Mouse (Mus musculus) mesoderm, embryonic 11.5 days (tissue): ENCODE measurements around the gene Arih1.
A peak's percentile ranks its signal among the peaks of the same experiment; 100 is the strongest.
"Not testable (repeated sequence)": the region's sequence is repeated elsewhere in the genome, so short reads cannot be mapped to it uniquely, and the experiment has no call there.

Experiments used
- DNase-seq: peaks from one replicate; pipeline ENCODE4 v3.0.0-alpha.2; 2012; ENCODE audit warnings: low read depth, low spot score

Arih1 gene

GRCm38 (mm10) chr9:59458997-59459510 is 27.4 kb downstream of the Arih1 start:
- DNase-seq = peak; percentile 12

- no peak for DNase-seq
These were observed 28.0 kb downstream of the Arih1 start for GRCm38 (mm10) chr9:59458416-59458815.

- no peak for DNase-seq
These were observed 28.7 kb downstream of the Arih1 start for GRCm38 (mm10) chr9:59457671-59458070.

- DNase-seq = no peak
These were observed 30.9 kb downstream of the Arih1 start for GRCm38 (mm10) chr9:59455404-59456068.

- DNase-seq = no peak
These were observed 52.7 kb downstream of the Arih1 start for GRCm38 (mm10) chr9:59433729-59434128.

GRCm38 (mm10) chr9:59431626-59432025 is 54.8 kb downstream of the Arih1 start:
- DNase-seq = no peak

- no peak for DNase-seq
These were observed 65.9 kb downstream of the Arih1 start for GRCm38 (mm10) chr9:59420487-59420886.

- DNase-seq = no peak
These were observed 79.1 kb downstream of the Arih1 start for GRCm38 (mm10) chr9:59407271-59407670.

- no peak for DNase-seq
These were observed 97.3 kb downstream of the Arih1 start for GRCm38 (mm10) chr9:59389086-59389485.

GRCm38 (mm10) chr9:59388311-59388710 is 98.1 kb downstream of the Arih1 start:
- no peak for DNase-seq

- DNase-seq = no peak
These were observed 99.0 kb downstream of the Arih1 start for GRCm38 (mm10) chr9:59387461-59387860.

- DNase-seq = no peak
These were observed 110.8 kb downstream of the Arih1 start for GRCm38 (mm10) chr9:59375626-59376025.

GRCm38 (mm10) chr9:59369646-59370045 is 116.8 kb downstream of the Arih1 start:
- no peak for DNase-seq

- no peak for DNase-seq
These were observed 117.2 kb downstream of the Arih1 start for GRCm38 (mm10) chr9:59369220-59369619.

- not testable (repeated sequence) for DNase-seq
These were observed 125.9 kb downstream of the Arih1 start for GRCm38 (mm10) chr9:59360487-59360886.

- DNase-seq = not testable (repeated sequence)
These were observed 128.4 kb downstream of the Arih1 start for GRCm38 (mm10) chr9:59358041-59358440.

GRCm38 (mm10) chr9:59353253-59353639 is 133.2 kb downstream of the Arih1 start, which contains the start of gene Bbs4:
Gene Bbs4, minus strand, starts transcription at chr9:59353508.
- DNase-seq = peak; percentile 94

GRCm38 (mm10) chr9:59352586-59353252 is 133.7 kb downstream of the Arih1 start:
- DNase-seq = peak; percentile 3

- no peak for DNase-seq
These were observed 140.2 kb downstream of the Arih1 start for GRCm38 (mm10) chr9:59346176-59346575.

- peak; percentile 4 for DNase-seq
These were observed 146.4 kb downstream of the Arih1 start for GRCm38 (mm10) chr9:59340002-59340401.

- no peak for DNase-seq
These were observed 147.3 kb downstream of the Arih1 start for GRCm38 (mm10) chr9:59339107-59339506.

GRCm38 (mm10) chr9:59338411-59338810 is 148.0 kb downstream of the Arih1 start:
- no peak for DNase-seq
